Mouse (Mus musculus) liver, embryonic 16.5 days (tissue): Measurements from ENCODE around the gene Tln1. TPM values are rescaled to one million over a fixed set of nuclear protein-coding genes. Genes with fewer than 3 reads are reported as not detected.
A peak's percentile ranks its signal among the peaks of the same experiment; 100 is the strongest.

Source experiments
- ATAC-seq: fragments of 200-750 bp; cut with Nextera tagmentation; 2 replicates; pipeline ENCODE4 v1.8.0; 2017; ENCODE audit warnings: low read depth, mild to moderate bottlenecking, moderate number of reproducible peaks, moderate library complexity
- H3K27ac ChIP-seq: fragments of 300-500 bp; sonication (generic); 2 replicates; pipeline ENCODE4 v1.5.1; 2014; ENCODE audit warnings: mild to moderate bottlenecking, low read length
- H3K27me3 ChIP-seq: fragments of 300-500 bp; sonication (generic); 2 replicates; pipeline ENCODE4 v1.6.1; 2014; ENCODE audit warnings: low read depth, low read length, mixed read lengths; ENCODE audit not compliant: control insufficient read depth, insufficient read depth
- H3K36me3 ChIP-seq: fragments of 300-500 bp; sonication (generic); 2 replicates; pipeline ENCODE4 v1.6.1; 2014; ENCODE audit warnings: mild to moderate bottlenecking; ENCODE audit not compliant: control insufficient read depth, insufficient read depth
- H3K4me1 ChIP-seq: fragments of 300-500 bp; sonication (generic); 2 replicates; pipeline ENCODE4 v1.6.1; 2014; ENCODE audit warnings: low read depth, low read length, mixed read lengths; ENCODE audit not compliant: control insufficient read depth
- H3K4me2 ChIP-seq: fragments of 300-500 bp; sonication (generic); 2 replicates; pipeline ENCODE4 v1.6.1; 2014; ENCODE audit warnings: low read depth, low read length, mixed read lengths
- H3K4me3 ChIP-seq: fragments of 300-500 bp; sonication (generic); 2 replicates; pipeline ENCODE4 v1.5.1; 2014; ENCODE audit warnings: low read depth, mild to moderate bottlenecking, low read length
- H3K9ac ChIP-seq: fragments of 300-500 bp; sonication (generic); 2 replicates; pipeline ENCODE4 v1.6.1; 2014; ENCODE audit warnings: low read depth, low read length
- H3K9me3 ChIP-seq: fragments of 300-500 bp; sonication (generic); replicated peaks from 2 replicates; pipeline ENCODE4 v1.6.1; 2016; ENCODE audit warnings: low read length; ENCODE audit not compliant: control insufficient read depth
- WGBS: fragments of 180-500 bp; shearing (Covaris S2); extraction: QIAGEN DNeasy Blood & Tissue Kit; methylation state at CpG from one replicate; pipeline ENCODE4 v1.1.7; 2014; ENCODE audit not compliant: insufficient replicate concordance; 5-methylcytosine and 5-hydroxymethylcytosine counted together
- polyA plus RNA-seq: library from polyadenylated mRNA; unstranded; fragments of >200 nt; fragmentation: Nextera tagmentation; extraction: Ambion mirVana; gene quantifications from 2 replicates; pipeline ENCODE4 v1.2.1, GENCODE M21; 2015

Tln1 gene
- polyA plus RNA-seq, 1 experiment from 2014 or later: 38.2 TPM

DNA sequence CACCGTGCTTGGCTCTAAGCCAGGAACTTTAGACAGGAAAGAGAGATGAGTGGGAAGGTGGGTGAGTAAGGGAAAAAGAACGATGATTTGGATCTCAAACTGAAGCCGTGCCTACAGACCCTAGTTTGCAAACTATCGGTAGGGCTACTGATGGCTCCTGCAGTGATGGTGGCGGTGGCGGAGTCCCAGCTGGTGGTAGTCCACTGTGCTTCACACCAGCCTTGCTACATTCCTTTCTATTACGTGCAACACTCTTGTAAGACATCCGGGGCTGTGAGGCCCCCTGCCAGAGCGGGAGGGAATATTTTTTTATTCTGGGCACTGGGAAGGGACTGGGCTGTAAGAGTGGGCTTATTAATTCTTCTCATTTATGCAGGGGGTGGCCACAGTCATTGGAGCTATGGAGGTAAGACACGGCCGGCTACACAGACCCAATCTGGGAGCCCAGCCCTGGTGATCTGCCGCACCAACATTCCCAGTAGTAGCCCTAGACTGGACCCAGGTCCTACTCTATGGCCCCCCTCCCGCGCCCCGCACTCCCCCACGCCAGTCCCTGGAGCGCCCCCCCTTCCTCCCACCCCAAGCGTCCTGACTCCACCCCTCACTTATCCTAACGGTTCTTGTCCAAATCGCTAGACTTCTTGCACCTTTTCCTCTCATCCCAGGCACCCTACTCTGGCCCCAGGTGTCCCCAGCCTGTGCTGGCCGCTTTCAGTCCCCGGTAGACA is 54.4 kb downstream of the Tln1 start:
- peaks cover 3% of the 10 kb centered on the region; the same call in 1 of the 2 replicates for H3K27me3 ChIP-seq

DNA sequence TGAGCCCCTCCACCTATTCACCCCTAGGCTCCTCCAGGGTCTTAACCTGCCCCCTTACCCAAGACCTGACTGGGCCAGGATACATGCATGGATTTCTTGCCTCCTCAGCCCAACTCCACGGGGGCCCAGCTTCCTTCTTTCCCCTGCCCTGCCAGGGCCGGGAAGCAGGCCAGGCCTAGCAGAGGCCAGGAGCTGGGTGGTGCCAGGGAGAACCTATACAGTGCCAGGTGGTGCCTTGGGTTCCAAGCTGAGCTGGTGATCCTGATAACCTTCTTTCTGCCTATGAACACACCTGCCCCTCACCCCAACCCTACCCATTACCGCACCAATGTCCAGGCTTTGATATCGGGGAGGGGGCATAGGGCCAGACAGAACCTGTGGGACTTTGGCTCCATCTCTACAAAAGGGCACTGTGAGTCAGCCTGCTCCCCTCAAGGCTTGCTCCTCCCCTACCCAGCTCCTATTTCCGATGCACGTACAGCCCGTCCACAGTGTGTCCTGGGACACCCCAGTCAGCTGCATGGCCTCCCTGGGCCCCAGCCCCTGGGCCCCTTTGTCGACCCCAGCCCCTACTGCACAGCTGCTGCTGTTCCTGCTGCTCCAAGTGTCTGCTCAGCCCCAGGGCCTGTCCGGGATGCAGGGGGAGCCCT is 55.8 kb downstream of the Tln1 start, which contains the start of gene Car9:
Gene Car9 (plus strand): TSS at position 431 of the 650 bp plus-strand sequence.
- Histone ChIP-seq H3K27ac (no peak within 1 kb of the TSS), H3K36me3 (no peaks in the 10 kb centered on the region), H3K4me2 (peak within 1 kb of the TSS; percentile 72), H3K9ac (no peak within 1 kb of the TSS), H3K4me3 (peak within 1 kb of the TSS; percentile 59), H3K9me3 (no peaks in the 10 kb centered on the region), H3K27me3 (peaks cover 3% of the 10 kb centered on the region; the same call in 1 of the 2 replicates), H3K4me1 (peaks cover 10% of the 10 kb centered on the region)
- no peak for ATAC-seq
- WGBS: 62% methylated on average over 9 of the region's 9 CpGs

More for the DNA sequence above, 54.4 kb downstream of the Tln1 start:
- 6% methylated on average over 22 of the region's 22 CpGs for WGBS
- Histone ChIP-seq H3K9me3 (no peaks in the 10 kb centered on the region), H3K36me3 (no peaks in the 10 kb centered on the region), H3K4me2 (peak overlapping the region; percentile 72), H3K27ac (no peak overlapping the region), H3K4me3 (peak overlapping the region; percentile 59), H3K4me1 (peaks cover 10% of the 10 kb centered on the region), H3K9ac (peak overlapping the region; percentile 52)
- peak; percentile 33 for ATAC-seq

DNA sequence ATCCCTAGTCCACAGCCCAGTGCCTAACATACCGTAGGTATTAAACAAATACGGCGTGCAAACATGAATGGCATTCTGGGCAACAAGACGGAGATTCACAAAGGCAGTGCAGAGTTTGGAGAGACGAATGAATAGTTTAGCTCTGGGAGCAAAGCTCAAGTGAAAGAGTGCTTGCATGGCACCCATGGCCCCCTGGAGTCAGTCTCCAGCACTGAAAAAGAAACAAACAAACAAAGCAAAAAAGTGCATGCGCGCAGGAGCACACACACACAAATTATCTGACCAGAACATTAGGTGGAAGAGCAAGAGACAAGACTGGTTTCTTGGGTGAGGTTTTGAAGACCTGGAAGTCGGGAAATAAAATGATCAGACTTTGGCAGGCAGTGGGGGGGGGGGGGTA is 56.4 kb downstream of the Tln1 start:
- Histone ChIP-seq H3K4me3 (no peak overlapping the region), H3K27ac (no peak overlapping the region), H3K36me3 (no peaks in the 10 kb centered on the region), H3K27me3 (peaks cover 3% of the 10 kb centered on the region; the same call in 1 of the 2 replicates), H3K4me2 (no peak overlapping the region), H3K4me1 (peaks cover 10% of the 10 kb centered on the region), H3K9ac (no peak overlapping the region), H3K9me3 (no peaks in the 10 kb centered on the region)
- no peak for ATAC-seq
- 67% methylated on average over 8 of the region's 8 CpGs for WGBS

DNA sequence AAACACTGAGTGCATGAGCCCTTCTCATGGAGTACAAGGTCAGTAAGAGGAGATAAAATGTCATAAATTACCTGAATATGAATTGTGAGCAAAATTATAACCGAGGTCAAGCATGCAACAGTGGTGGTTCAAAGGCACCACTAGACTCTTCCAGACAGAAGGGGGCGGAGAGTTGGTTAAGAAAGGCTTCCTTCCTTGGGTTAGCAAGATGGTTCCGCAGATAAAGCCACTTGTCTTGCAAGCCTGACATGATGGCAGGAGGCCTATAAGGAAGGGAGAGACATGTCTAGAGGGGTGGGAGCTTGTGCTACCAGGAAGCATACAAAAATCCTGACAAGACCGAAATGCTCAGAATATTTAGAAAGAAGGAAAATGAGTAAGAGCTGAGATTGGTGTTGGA is 58.2 kb downstream of the Tln1 start:
- WGBS: 25% methylated on average over 4 of the region's 4 CpGs
- no peaks in the 10 kb centered on the region for H3K9me3 ChIP-seq
- ATAC-seq: no peak
- no peak overlapping the region for H3K9ac ChIP-seq
- no peak overlapping the region for H3K27ac ChIP-seq
- no peak overlapping the region for H3K4me3 ChIP-seq
- H3K4me2 ChIP-seq: no peak overlapping the region
- H3K36me3 ChIP-seq: no peaks in the 10 kb centered on the region
- peaks cover under 1% of the 10 kb centered on the region; the same call in 1 of the 2 replicates for H3K27me3 ChIP-seq
- H3K4me1 ChIP-seq: peaks cover 15% of the 10 kb centered on the region

DNA sequence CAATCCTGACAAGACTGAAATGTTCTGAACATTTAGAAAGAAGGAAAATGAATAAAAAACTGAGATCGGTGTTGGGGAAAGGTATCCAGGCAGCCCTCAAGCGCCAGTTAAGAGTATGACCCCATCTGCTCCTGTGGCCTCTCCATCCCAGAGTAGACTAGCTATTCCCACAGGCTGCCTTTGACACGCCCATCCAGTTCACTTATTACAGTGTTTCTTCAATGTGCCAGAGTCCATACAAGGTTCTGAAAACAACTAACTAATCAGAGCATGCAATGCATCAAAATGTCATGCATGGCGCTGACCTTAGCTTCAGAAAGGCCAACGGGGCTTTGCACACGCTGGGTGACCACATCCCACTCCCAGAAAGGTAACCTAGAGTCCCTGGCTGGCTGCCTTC is 59.0 kb downstream of the Tln1 start:
- H3K27me3 ChIP-seq: no peaks in the 10 kb centered on the region
- H3K4me1 ChIP-seq: peaks cover 14% of the 10 kb centered on the region
- H3K9me3 ChIP-seq: no peaks in the 10 kb centered on the region
- 57% methylated on average over 6 of the region's 6 CpGs for WGBS
- H3K27ac ChIP-seq: no peak overlapping the region
- H3K4me2 ChIP-seq: no peak overlapping the region
- H3K36me3 ChIP-seq: no peaks in the 10 kb centered on the region
- H3K4me3 ChIP-seq: no peak overlapping the region
- no peak for ATAC-seq
- no peak overlapping the region for H3K9ac ChIP-seq

DNA sequence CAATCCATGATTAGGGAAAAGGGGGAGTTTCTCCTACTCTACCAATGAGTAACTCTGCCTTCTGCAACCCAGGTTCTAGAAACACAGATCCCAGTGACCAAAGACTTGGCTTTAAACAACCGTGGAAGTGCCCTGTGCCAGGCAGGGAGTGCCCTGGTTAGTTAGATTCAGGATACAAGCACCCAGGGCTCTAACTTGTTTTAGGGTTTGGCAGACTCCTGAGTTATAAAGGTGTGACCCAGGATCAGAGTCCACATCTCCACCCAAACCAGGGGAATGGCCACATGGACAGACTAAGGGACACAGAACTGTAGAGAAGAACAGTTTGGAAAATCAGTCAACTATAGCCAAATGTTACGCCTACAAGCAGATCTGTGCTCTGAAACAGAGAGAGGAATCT is 59.5 kb downstream of the Tln1 start:
- no peak for ATAC-seq
- Histone ChIP-seq H3K27ac (no peak overlapping the region), H3K4me3 (no peak overlapping the region), H3K36me3 (no peaks in the 10 kb centered on the region), H3K9ac (no peak overlapping the region), H3K4me2 (no peak overlapping the region), H3K27me3 (no peaks in the 10 kb centered on the region), H3K9me3 (no peaks in the 10 kb centered on the region), H3K4me1 (peaks cover 19% of the 10 kb centered on the region)
- whole genome bisulfite sequencing: 72% methylated on average over 2 of the region's 2 CpGs

DNA sequence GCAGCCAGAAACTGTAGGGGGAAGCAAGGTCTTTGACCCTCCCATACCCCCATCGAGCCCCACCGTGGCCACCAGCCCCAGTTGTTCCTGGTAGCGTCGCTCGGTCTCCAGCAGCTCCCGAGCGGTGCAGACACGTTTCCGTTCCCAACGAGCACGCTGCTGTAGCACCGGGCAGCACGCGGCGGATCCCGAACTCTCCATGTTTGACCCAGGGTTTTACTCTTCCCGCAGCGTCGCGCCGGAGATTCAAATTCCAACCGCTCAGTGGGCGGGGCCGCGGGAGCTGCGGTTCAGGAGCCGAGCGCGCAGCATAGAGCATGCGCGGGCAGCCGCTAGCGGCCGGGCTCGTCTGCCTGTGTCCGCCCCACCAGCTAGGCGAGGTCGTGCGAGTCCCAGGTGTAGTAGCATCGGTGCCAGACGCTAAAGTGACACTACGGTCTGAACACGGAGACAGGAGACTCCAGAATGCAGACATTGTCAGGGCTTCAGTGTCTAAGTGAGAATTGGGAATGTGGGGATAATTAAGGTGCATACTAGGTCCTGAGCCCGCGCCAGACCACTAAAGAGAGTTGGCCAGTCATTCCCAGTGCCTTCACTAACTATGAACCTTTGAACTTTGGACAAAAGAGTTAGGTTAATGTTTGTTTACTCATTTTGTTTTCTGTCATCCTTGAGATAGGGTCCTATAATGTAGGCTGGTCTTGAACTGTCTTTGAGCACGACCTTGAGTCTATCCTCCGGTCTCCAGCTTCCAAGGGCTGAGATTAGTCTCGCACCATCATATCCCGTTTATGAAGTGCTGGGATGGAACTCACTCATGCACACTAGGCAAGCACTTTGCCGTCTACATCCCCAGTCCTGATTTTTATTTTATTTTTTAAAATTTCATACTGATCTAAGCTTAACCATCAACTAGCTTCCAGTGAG is 62.8 kb downstream of the Tln1 start, which contains the start of gene Arhgef39:
Gene Arhgef39 (minus strand): TSS at position 289 of the 927 bp plus-strand sequence.
- WGBS: 7% methylated on average over 50 of the region's 50 CpGs
- peak; percentile 95 for ATAC-seq
- Histone ChIP-seq H3K27me3 (no peaks in the 10 kb centered on the region), H3K27ac (peak within 1 kb of the TSS; percentile 75), H3K4me2 (peak within 1 kb of the TSS; percentile 85), H3K9ac (peak within 1 kb of the TSS; percentile 88), H3K4me1 (peaks cover 33% of the 10 kb centered on the region), H3K36me3 (peaks cover 24% of the 10 kb centered on the region), H3K9me3 (no peaks in the 10 kb centered on the region), H3K4me3 (peak within 1 kb of the TSS; percentile 83)

DNA sequence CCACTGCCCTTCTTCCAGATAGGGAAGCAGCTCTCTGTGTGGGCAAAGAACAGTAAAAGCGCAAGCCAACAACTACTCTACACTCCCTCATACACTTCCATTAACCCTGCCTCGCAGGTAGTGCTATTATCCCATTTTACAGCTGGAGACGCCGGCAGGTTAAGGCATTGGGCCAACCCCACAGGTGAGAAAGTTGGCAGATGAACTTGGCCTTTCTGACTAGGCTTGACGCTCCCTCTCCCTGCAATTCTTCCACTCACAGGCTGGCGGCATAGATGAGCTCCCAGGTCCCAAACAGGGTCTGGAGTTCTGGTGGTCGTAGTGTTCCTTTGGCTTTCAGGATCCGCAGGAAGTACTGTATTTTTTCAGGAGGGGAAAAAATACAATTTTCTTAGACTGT is 63.5 kb downstream of the Tln1 start:
- peak; percentile 58 for ATAC-seq
- WGBS: 6% methylated on average over 8 of the region's 8 CpGs

More for the DNA sequence above, 63.5 kb downstream of the Tln1 start:
- Histone ChIP-seq H3K4me2 (peak overlapping the region; percentile 85), H3K27me3 (no peaks in the 10 kb centered on the region), H3K36me3 (peaks cover 24% of the 10 kb centered on the region), H3K27ac (peak overlapping the region; percentile 75), H3K4me1 (peaks cover 38% of the 10 kb centered on the region), H3K4me3 (peak overlapping the region; percentile 83), H3K9me3 (no peaks in the 10 kb centered on the region), H3K9ac (peak overlapping the region; percentile 88)
